Mouse (Mus musculus) lung, embryonic 15.5 days (tissue): ENCODE data around the gene Ammecr1. TPM values are rescaled to one million over a fixed set of nuclear protein-coding genes. Genes with fewer than 3 reads are reported as not detected.

ENCODE experiments used
- ATAC-seq: fragments of 200-750 bp; cut with Nextera tagmentation; 2 replicates; pipeline ENCODE4 v1.8.0; 2017; ENCODE audit warnings: moderate number of reproducible peaks, borderline replicate concordance; ENCODE audit not compliant: low FRiP score, low TSS enrichment; ENCODE audit errors: extremely low read depth
- H3K27ac ChIP-seq: fragments of 300-500 bp; sonication (generic); 2 replicates; pipeline ENCODE4 v1.5.1; 2015; ENCODE audit warnings: moderate library complexity, mild to moderate bottlenecking, inconsistent platforms
- H3K27me3 ChIP-seq: fragments of 300-500 bp; sonication (generic); 2 replicates; pipeline ENCODE4 v1.6.1; 2015; ENCODE audit warnings: inconsistent platforms
- H3K36me3 ChIP-seq: fragments of 300-500 bp; sonication (generic); 2 replicates; pipeline ENCODE4 v1.6.1; 2015; ENCODE audit warnings: inconsistent platforms
- H3K4me1 ChIP-seq: fragments of 300-500 bp; sonication (generic); 2 replicates; pipeline ENCODE4 v1.6.1; 2015; ENCODE audit warnings: inconsistent platforms
- H3K4me2 ChIP-seq: fragments of 300-500 bp; sonication (generic); 2 replicates; pipeline ENCODE4 v1.6.1; 2015; ENCODE audit warnings: inconsistent platforms, mild to moderate bottlenecking, moderate library complexity
- H3K4me3 ChIP-seq: fragments of 300-500 bp; sonication (generic); 2 replicates; pipeline ENCODE4 v1.5.1; 2015; ENCODE audit warnings: mild to moderate bottlenecking, inconsistent platforms
- H3K9ac ChIP-seq: fragments of 300-500 bp; sonication (generic); 2 replicates; pipeline ENCODE4 v1.6.1; 2015; ENCODE audit warnings: inconsistent platforms
- H3K9me3 ChIP-seq: fragments of 300-500 bp; sonication (generic); 2 replicates; pipeline ENCODE4 v1.6.1; 2016; ENCODE audit warnings: inconsistent platforms
- WGBS: fragments of 180-500 bp; shearing (Covaris S2); methylation state at CpG from one replicate; pipeline ENCODE4 v1.1.7; 2015; 5-methylcytosine and 5-hydroxymethylcytosine counted together
- microRNA-seq: library from miRNA; unstranded; fragments of <30 nt; microRNA quantifications from one replicate; pipeline ENCODE4, GENCODE M21; 2016
- polyA plus RNA-seq: library from polyadenylated mRNA; unstranded; fragments of >200 nt; fragmentation: Nextera tagmentation; extraction: Ambion mirVana; gene quantifications from 2 replicates; pipeline ENCODE4 v1.2.1, GENCODE M21; 2015

The Ammecr1 gene
- polyA plus RNA-seq, 1 experiment from 2014 or later = 13.0 TPM

GRCm38 (mm10) chrX:142825309-142825708, 141.2 kb downstream of the Ammecr1 start:
- H3K4me2 ChIP-seq = no peak overlapping the region
- no peak overlapping the region for H3K4me3 ChIP-seq
- no peaks in the 10 kb centered on the region for H3K9me3 ChIP-seq
- no peaks in the 10 kb centered on the region for H3K4me1 ChIP-seq
- 77% methylated on average over 1 of the region's 1 CpGs for WGBS
- H3K27ac ChIP-seq = no peak overlapping the region
- no peaks in the 10 kb centered on the region for H3K27me3 ChIP-seq
- no peak overlapping the region for H3K9ac ChIP-seq
- no peak for ATAC-seq
- no peaks in the 10 kb centered on the region for H3K36me3 ChIP-seq

- Histone ChIP-seq H3K4me2 (no peak overlapping the region), H3K4me3 (no peak overlapping the region), H3K27me3 (no peaks in the 10 kb centered on the region), H3K36me3 (no peaks in the 10 kb centered on the region), H3K9me3 (no peaks in the 10 kb centered on the region), H3K9ac (no peak overlapping the region), H3K4me1 (no peaks in the 10 kb centered on the region), H3K27ac (no peak overlapping the region)
- WGBS = 39% methylated on average over 3 of the region's 3 CpGs
- ATAC-seq = no peak
Observed at GRCm38 (mm10) chrX:142821846-142822245, 144.7 kb downstream of the Ammecr1 start.

DNA sequence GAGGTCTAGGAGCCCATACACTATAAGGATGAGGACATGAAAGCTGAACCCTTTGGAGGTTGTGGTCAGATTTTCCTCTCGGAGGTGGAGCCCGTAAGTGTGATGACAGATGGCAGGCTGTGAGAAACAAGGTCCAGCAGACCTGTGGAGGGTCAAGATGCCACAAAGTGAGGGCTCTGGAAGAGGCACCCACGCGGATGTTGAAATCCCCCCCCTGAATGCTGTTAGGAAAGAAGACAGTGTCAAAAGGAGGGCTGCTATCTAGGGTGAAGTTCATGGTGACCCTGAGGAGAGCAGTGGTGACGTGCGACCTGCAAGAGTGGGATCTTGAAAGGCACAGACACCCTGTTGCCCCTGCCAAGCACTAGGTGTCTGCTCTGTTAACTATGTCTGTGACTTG, 145.3 kb downstream of the Ammecr1 start:
- Histone ChIP-seq H3K4me3 (no peak overlapping the region), H3K9ac (no peak overlapping the region), H3K27me3 (no peaks in the 10 kb centered on the region), H3K9me3 (no peaks in the 10 kb centered on the region), H3K4me1 (no peaks in the 10 kb centered on the region), H3K4me2 (no peak overlapping the region), H3K27ac (no peak overlapping the region), H3K36me3 (no peaks in the 10 kb centered on the region)
- WGBS = 73% methylated on average over 6 of the region's 6 CpGs
- ATAC-seq = no peak

DNA sequence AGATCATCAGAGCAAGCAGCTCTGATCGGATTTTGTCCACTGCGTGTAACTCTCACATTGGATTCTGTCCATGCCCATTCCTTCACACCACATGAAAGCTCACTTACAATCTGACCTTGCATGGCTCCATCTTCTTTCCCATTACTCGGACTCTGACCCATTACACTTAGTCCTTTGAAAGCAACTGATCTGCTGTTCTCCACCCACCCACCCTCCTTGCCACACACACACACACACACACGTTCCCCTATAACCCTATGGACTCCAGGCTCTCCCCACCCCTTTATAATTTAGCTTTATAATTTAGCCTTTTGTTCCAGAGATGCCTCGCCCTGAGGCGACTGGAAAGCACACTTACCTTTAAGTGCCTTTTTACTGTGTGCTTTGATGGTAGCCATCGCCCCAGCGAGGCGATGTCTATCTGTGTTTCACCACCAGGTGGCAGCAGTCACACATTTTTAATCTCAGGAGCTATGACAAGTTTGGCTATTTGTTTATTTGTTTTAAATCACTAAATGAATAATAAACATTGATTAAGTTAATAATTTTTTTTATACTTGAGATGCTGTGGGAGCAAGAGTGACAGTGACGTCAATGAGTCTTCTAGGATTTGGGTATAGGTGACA, 148.4 kb downstream of the Ammecr1 start:
- H3K9ac ChIP-seq = no peak overlapping the region
- WGBS = 43% methylated on average over 10 of the region's 10 CpGs
- H3K4me1 ChIP-seq = no peaks in the 10 kb centered on the region
- H3K9me3 ChIP-seq = no peaks in the 10 kb centered on the region
- no peak overlapping the region for H3K4me2 ChIP-seq
- no peaks in the 10 kb centered on the region for H3K36me3 ChIP-seq
- no peak overlapping the region for H3K4me3 ChIP-seq
- no peak; the same call in 1 of the 2 replicates for ATAC-seq
- H3K27me3 ChIP-seq = no peaks in the 10 kb centered on the region
- H3K27ac ChIP-seq = no peak overlapping the region

DNA sequence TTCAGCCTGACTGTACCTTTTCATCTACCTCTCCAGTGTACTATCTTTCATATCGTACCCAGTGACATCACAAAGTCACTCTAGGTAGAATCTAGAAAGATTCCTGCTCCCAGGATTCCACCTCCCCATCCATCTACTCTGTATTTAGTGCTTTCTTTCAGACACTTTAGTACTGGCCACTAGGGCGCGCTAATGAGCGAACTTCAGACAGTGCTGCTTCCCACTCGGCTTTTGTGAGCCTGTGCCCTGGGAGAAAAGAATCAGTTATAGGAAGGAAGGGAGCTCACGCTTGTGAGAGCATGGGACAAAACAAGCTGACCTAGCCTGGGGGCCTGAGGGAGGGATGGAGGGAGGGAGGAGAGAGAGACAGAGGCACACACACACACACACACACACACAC, 153.4 kb downstream of the Ammecr1 start:
- Histone ChIP-seq H3K9ac (no peak overlapping the region), H3K4me3 (no peak overlapping the region), H3K27me3 (no peaks in the 10 kb centered on the region), H3K4me1 (no peaks in the 10 kb centered on the region), H3K9me3 (no peaks in the 10 kb centered on the region), H3K4me2 (no peak overlapping the region), H3K27ac (no peak overlapping the region), H3K36me3 (0 out of 2 replicates have a peak, but pooled peaks cover 3% of the 10 kb centered on the region)
- 18% methylated on average over 6 of the region's 6 CpGs for WGBS
- no peak for ATAC-seq

DNA sequence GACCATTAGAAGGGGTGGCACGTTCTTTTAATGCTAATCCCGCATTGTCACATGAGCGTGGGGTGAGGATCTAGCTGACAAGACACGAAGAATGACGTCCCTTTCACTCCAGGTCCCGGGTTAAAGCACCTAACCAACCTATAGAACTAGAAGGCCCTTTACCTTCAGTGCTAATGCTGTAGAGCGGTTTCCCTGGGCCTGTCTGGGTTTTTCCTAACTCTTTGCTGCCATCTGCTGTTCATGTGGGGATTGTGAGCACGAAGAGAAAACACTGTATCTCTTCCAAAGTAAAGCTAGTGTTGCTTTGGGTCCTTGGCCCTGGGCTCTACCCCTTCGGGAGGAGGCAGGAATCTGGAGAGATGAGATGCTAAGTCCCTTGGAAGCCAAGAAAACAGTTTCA, 158.1 kb downstream of the Ammecr1 start:
- H3K4me3 ChIP-seq = no peak overlapping the region
- ATAC-seq = no peak
- no peaks in the 10 kb centered on the region for H3K27me3 ChIP-seq
- 36% methylated on average over 9 of the region's 9 CpGs for WGBS
- 0 out of 2 replicates have a peak, but pooled peaks cover 3% of the 10 kb centered on the region for H3K36me3 ChIP-seq
- H3K4me1 ChIP-seq = peaks cover 14% of the 10 kb centered on the region
- H3K4me2 ChIP-seq = no peak overlapping the region
- no peak overlapping the region for H3K27ac ChIP-seq
- H3K9me3 ChIP-seq = no peaks in the 10 kb centered on the region
- no peak overlapping the region for H3K9ac ChIP-seq

GRCm38 (mm10) chrX:142806620-142807061, 159.9 kb downstream of the Ammecr1 start:
- ATAC-seq = peak; percentile 87; the same call in 1 of the 2 replicates
- H3K4me1 ChIP-seq = peaks cover 14% of the 10 kb centered on the region
- H3K4me3 ChIP-seq = no peak overlapping the region
- H3K9ac ChIP-seq = no peak overlapping the region
- WGBS = 21% methylated on average over 10 of the region's 10 CpGs
- H3K27ac ChIP-seq = 0 out of 2 replicates have a peak overlapping the region, but pooled peaks have one; percentile 37
- no peaks in the 10 kb centered on the region for H3K9me3 ChIP-seq
- peak overlapping the region; percentile 33 for H3K4me2 ChIP-seq
- H3K27me3 ChIP-seq = no peaks in the 10 kb centered on the region
- H3K36me3 ChIP-seq = 0 out of 2 replicates have a peak, but pooled peaks cover 3% of the 10 kb centered on the region

- Histone ChIP-seq H3K9ac (no peak overlapping the region), H3K4me1 (peaks cover 14% of the 10 kb centered on the region), H3K4me2 (peak overlapping the region; percentile 33), H3K27ac (peak overlapping the region; percentile 47), H3K9me3 (no peaks in the 10 kb centered on the region), H3K36me3 (0 out of 2 replicates have a peak, but pooled peaks cover 3% of the 10 kb centered on the region), H3K27me3 (no peaks in the 10 kb centered on the region), H3K4me3 (no peak overlapping the region)
- peak; percentile 38; the same call in 1 of the 2 replicates for ATAC-seq
- WGBS = 32% methylated on average over 6 of the region's 6 CpGs
Observed at GRCm38 (mm10) chrX:142806126-142806525, 160.4 kb downstream of the Ammecr1 start.

DNA sequence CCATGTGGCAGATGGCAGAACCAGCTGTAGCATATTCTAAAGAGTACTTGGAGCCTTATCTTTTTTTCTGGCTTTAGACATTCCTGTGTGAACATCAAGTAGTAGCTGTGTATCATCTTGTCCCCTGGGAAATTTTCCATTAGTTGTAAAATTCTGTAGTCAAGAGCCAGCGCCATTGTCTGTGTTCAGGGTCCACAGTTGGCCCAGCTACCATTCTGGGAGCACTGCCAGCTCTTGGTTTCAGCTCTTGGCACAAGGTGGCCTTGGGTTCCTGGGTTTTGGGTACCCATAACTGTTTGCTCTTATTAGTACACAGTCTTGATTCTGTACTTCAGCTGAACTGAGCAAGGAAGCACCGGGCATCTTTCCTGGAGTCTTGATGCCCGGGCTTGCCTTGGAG, 161.9 kb downstream of the Ammecr1 start:
- 63% methylated on average over 3 of the region's 3 CpGs for WGBS
- no peak for ATAC-seq

More for the DNA sequence above, 161.9 kb downstream of the Ammecr1 start:
- Histone ChIP-seq H3K9ac (no peak overlapping the region), H3K27ac (no peak overlapping the region), H3K4me2 (no peak overlapping the region), H3K4me3 (no peak overlapping the region), H3K27me3 (no peaks in the 10 kb centered on the region), H3K36me3 (0 out of 2 replicates have a peak, but pooled peaks cover 3% of the 10 kb centered on the region), H3K9me3 (no peaks in the 10 kb centered on the region), H3K4me1 (peaks cover 14% of the 10 kb centered on the region)

Small RNAs within 50 kb of the gene (microRNA-seq; reads per million reads assigned to microRNA genes)
- gene Gm44351 = not detected

Other genes with a start within 250 kb of the Ammecr1 start
- gene Rtl9, start 132.9 kb upstream of the Ammecr1 start, polyA plus RNA-seq = 0.36 and 0.50 TPM in 2 replicates